Mouse (Mus musculus): Measurements from ENCODE around the gene Lmna. TPM values are rescaled to one million over a fixed set of nuclear protein-coding genes. Genes with fewer than 3 reads are reported as not detected.

Gene Lmna
- polyA plus RNA-seq, 1 experiment from 2014 or later, result 155 TPM

DNA sequence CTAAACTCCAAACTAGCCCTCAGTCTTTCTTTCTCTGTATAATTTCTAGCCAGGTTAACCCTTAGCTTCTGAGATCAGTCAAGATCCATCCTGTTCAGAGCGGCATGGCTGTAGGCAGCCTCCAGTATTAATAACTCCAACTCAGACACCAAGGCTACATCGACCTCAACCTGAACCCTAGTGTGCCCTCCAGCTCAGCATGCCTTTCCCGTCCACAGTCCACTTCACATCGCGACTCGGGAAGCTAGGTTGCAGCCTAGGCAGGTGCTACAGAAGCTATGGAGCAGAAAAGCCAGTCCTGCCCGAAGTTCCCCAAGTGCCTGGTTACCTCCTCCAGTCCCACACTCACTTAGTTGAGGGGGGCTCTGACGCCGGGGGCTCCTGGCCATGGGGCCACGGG lies 72.3 kb downstream of the Lmna start:
- Histone ChIP-seq H3K36me3 (ENCODE audit: control insufficient read depth, insufficient read depth, low read length) (no peaks in the 10 kb centered on the region), H3K9me3 (ENCODE audit: control insufficient read depth, low read length) (no peaks in the 10 kb centered on the region), H3K4me1 (replicated peaks; ENCODE audit: control insufficient read depth, insufficient read depth, low read length) (peaks cover 16% of the 10 kb centered on the region), H3K9ac (ENCODE audit: low read depth, low read length) (no peak overlapping the region), H3K27ac (ENCODE audit: low read depth, low read length) (no peak overlapping the region), H3K4me3 (ENCODE audit: low read depth, low read length) (no peak overlapping the region), H3K4me2 (peak overlapping the region; percentile 61), H3K27me3 (replicated peaks; ENCODE audit: control insufficient read depth, insufficient read depth, low read length) (peaks cover 8% of the 10 kb centered on the region)
- WGBS, result 68% methylated on average over 10 of the region's 10 CpGs
- ATAC-seq (replicated peaks; ENCODE audit: low FRiP score) (no peak), DNase-seq (ENCODE audit: low spot score) (no peak)

DNA sequence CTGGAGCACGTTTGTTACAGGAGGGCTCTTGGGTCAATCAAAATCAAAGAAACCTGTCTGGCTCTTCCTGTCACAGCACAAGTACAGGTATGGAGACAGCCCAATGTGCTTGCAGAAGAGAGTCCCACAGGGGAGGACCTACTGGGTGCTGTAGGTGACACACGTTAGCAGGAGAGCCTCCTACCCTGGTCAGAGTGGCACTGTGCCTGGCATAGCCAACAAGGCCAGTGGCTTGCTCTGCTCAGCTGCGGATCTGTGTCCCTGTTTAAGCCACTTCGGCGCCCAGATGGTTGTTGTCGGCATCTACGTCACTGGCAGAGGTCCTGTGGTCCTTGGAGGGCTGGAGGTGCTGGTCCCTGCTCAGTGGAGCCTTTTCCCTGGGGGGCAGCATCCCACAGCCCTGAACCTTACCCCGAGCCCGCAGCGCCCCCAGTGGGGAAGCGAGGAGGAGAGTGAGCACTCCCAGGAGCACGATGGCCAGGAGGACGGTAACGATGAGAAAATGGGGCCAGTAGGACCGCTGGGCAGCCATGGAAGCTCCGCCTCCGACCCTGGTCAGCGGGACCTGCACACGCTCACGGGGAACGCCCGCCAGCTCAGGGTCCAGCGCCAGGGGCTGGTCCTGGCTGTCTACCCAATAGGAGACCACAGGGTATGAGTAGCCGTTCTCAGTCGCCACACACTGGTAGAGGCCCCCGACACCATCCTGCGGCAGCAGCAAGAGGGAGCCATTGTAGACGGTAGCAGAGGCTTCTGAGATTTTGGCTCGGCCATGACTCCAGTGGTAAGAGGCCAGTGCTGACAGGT lies 73.2 kb downstream of the Lmna start:
- 10% methylated on average over 29 of the region's 29 CpGs for WGBS
- Histone ChIP-seq H3K27me3 (replicated peaks; ENCODE audit: control insufficient read depth, insufficient read depth, low read length) (peaks cover 8% of the 10 kb centered on the region), H3K4me1 (replicated peaks; ENCODE audit: control insufficient read depth, insufficient read depth, low read length) (peaks cover 16% of the 10 kb centered on the region), H3K4me2 (peak overlapping the region; percentile 61), H3K36me3 (ENCODE audit: control insufficient read depth, insufficient read depth, low read length) (no peaks in the 10 kb centered on the region), H3K4me3 (ENCODE audit: low read depth, low read length) (peak overlapping the region; percentile 3; the same call in 1 of the 2 replicates), H3K27ac (ENCODE audit: low read depth, low read length) (no peak overlapping the region), H3K9me3 (ENCODE audit: control insufficient read depth, low read length) (no peaks in the 10 kb centered on the region), H3K9ac (ENCODE audit: low read depth, low read length) (no peak overlapping the region)
- DNase-seq (ENCODE audit: low spot score) (peak; percentile 74), ATAC-seq (replicated peaks; ENCODE audit: low FRiP score) (peak; percentile 81)

DNA sequence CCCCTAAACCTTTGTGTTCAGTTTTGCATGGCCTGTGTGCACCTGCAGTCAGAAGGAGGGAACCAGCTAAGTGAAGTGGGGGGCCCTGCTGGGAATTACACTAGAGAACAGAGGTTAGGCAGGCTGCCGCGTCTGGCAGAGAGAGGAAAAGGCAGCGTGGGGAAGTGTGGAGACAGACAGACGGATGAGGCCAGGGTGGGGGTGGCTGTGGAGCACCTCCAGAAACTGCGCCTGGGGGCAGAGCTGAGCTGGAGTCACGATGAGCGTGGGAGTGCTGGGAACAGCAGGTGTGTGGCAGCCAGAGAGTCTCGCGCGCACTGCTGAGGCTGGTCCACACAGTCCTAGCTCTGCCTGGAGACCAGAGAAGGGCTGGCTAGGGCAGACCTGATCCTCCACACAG lies 74.2 kb downstream of the Lmna start:
- peaks cover 13% of the 10 kb centered on the region for H3K4me1 ChIP-seq (replicated peaks; ENCODE audit: control insufficient read depth, insufficient read depth, low read length)
- WGBS, result 62% methylated on average over 10 of the region's 10 CpGs
- peaks cover 8% of the 10 kb centered on the region for H3K27me3 ChIP-seq (replicated peaks; ENCODE audit: control insufficient read depth, insufficient read depth, low read length)
- no peak overlapping the region for H3K4me3 ChIP-seq (ENCODE audit: low read depth, low read length)
- H3K36me3 ChIP-seq (ENCODE audit: control insufficient read depth, insufficient read depth, low read length), result no peaks in the 10 kb centered on the region
- no peak overlapping the region for H3K9ac ChIP-seq (ENCODE audit: low read depth, low read length)
- H3K4me2 ChIP-seq, result no peak overlapping the region
- ATAC-seq (replicated peaks; ENCODE audit: low FRiP score) (no peak), DNase-seq (ENCODE audit: low spot score) (no peak)
- no peaks in the 10 kb centered on the region for H3K9me3 ChIP-seq (ENCODE audit: control insufficient read depth, low read length)
- no peak overlapping the region for H3K27ac ChIP-seq (ENCODE audit: low read depth, low read length)

MicroRNAs encoded within 50 kb of the gene (microRNA counts, 519-probe panel; counts per million panel counts)
- microRNA mmu-miR-1905, result not detected

Small RNAs within 50 kb of the gene (microRNA-seq; reads per million reads assigned to microRNA genes)
- gene Mir1905 (ENCODE audit: borderline number of aligned reads) (not detected), gene Mir7011 (ENCODE audit: borderline number of aligned reads) (not detected)

Other genes starting within 250 kb of the Lmna start
- 0.31 and 1.4 TPM in 2 replicates for gene Gm38392, start 222.7 kb downstream of the Lmna start, polyA plus RNA-seq (2014; fragmentation: Nextera tagmentation; extraction: Ambion mirVana)
- 14.0 and 17.7 TPM in 2 replicates for gene Tsacc, start 213.0 kb downstream of the Lmna start, polyA plus RNA-seq (2014; fragmentation: Nextera tagmentation; extraction: Ambion mirVana)
- 694 and 747 TPM in 2 replicates for gene Cct3, start 212.8 kb downstream of the Lmna start, polyA plus RNA-seq (2014; fragmentation: Nextera tagmentation; extraction: Ambion mirVana)
- gene Glmp, start 184.9 kb downstream of the Lmna start, polyA plus RNA-seq (2014; fragmentation: Nextera tagmentation; extraction: Ambion mirVana), result 111 and 113 TPM in 2 replicates
- 2.0 TPM in 2 replicates for gene Tmem79, start 173.8 kb downstream of the Lmna start, polyA plus RNA-seq (2014; fragmentation: Nextera tagmentation; extraction: Ambion mirVana)
- gene Smg5, start 173.7 kb downstream of the Lmna start, polyA plus RNA-seq (2014; fragmentation: Nextera tagmentation; extraction: Ambion mirVana), result 52.0 TPM in 2 replicates
- gene Paqr6, start 145.4 kb downstream of the Lmna start, polyA plus RNA-seq (2014; fragmentation: Nextera tagmentation; extraction: Ambion mirVana), result 5.6 and 7.0 TPM in 2 replicates
- 0.12 and 0.40 TPM in 2 replicates for gene Bglap3, start 137.2 kb downstream of the Lmna start, polyA plus RNA-seq (2014; fragmentation: Nextera tagmentation; extraction: Ambion mirVana)
- gene Bglap2, start 131.3 kb downstream of the Lmna start, polyA plus RNA-seq (2014; fragmentation: Nextera tagmentation; extraction: Ambion mirVana), result not detected in 2 replicates
- gene Bglap, start 125.5 kb downstream of the Lmna start, polyA plus RNA-seq (2014; fragmentation: Nextera tagmentation; extraction: Ambion mirVana), result not detected in 2 replicates
- gene Pmf1, start 99.6 kb downstream of the Lmna start, polyA plus RNA-seq (2014; fragmentation: Nextera tagmentation; extraction: Ambion mirVana), result 153 and 165 TPM in 2 replicates
- 20.6 and 20.7 TPM in 2 replicates for gene Slc25a44, start 84.8 kb downstream of the Lmna start, polyA plus RNA-seq (2014; fragmentation: Nextera tagmentation; extraction: Ambion mirVana)
- gene Sema4a, start 48.8 kb downstream of the Lmna start, polyA plus RNA-seq (2014; fragmentation: Nextera tagmentation; extraction: Ambion mirVana), result 14.3 and 19.0 TPM in 2 replicates
- 9.4 and 10.2 TPM in 2 replicates for gene Mex3a, start 22.4 kb upstream of the Lmna start, polyA plus RNA-seq (2014; fragmentation: Nextera tagmentation; extraction: Ambion mirVana)
- gene Rab25, start 38.3 kb upstream of the Lmna start, polyA plus RNA-seq (2014; fragmentation: Nextera tagmentation; extraction: Ambion mirVana), result 1.1 and 1.2 TPM in 2 replicates
- 111 and 120 TPM in 2 replicates for gene Lamtor2, start 43.1 kb upstream of the Lmna start, polyA plus RNA-seq (2014; fragmentation: Nextera tagmentation; extraction: Ambion mirVana)
- 65.8 and 67.7 TPM in 2 replicates for gene Ubqln4, start 43.8 kb upstream of the Lmna start, polyA plus RNA-seq (2014; fragmentation: Nextera tagmentation; extraction: Ambion mirVana)
- gene Ssr2, start 65.9 kb upstream of the Lmna start, polyA plus RNA-seq (2014; fragmentation: Nextera tagmentation; extraction: Ambion mirVana), result 306 and 307 TPM in 2 replicates
- gene Arhgef2, start 96.0 kb upstream of the Lmna start, polyA plus RNA-seq (2014; fragmentation: Nextera tagmentation; extraction: Ambion mirVana), result 64.3 and 66.3 TPM in 2 replicates
- not detected in 2 replicates for gene Rxfp4, start 143.2 kb upstream of the Lmna start, polyA plus RNA-seq (2014; fragmentation: Nextera tagmentation; extraction: Ambion mirVana)
- gene Khdc4, start 175.8 kb upstream of the Lmna start, polyA plus RNA-seq (2014; fragmentation: Nextera tagmentation; extraction: Ambion mirVana), result 64.7 and 65.7 TPM in 2 replicates
- gene Rit1, start 206.9 kb upstream of the Lmna start, polyA plus RNA-seq (2014; fragmentation: Nextera tagmentation; extraction: Ambion mirVana), result 33.9 and 34.4 TPM in 2 replicates